Mouse (Mus musculus): ENCODE data around the gene Pde3a. TPM values are rescaled to one million over a fixed set of nuclear protein-coding genes. Genes with fewer than 3 reads are reported as not detected.

Gene Pde3a
- polyA plus RNA-seq, 1 experiment: not detected

- H3ac ChIP-seq (ENCODE audit: control insufficient read depth, insufficient read length, low read depth): no peak overlapping the region
- H3K79me2 ChIP-seq (ENCODE audit: control insufficient read depth, insufficient read depth): no peaks in the 10 kb centered on the region
- no peaks in the 10 kb centered on the region for H3K79me3 ChIP-seq (ENCODE audit: low read depth)
- H3K36me3 ChIP-seq (ENCODE audit: control insufficient read depth, insufficient read depth): no peaks in the 10 kb centered on the region
- no peaks in the 10 kb centered on the region for H3K27me3 ChIP-seq (ENCODE audit: control insufficient read depth, insufficient read depth, insufficient read length)
- no peak overlapping the region for H3K4me3 ChIP-seq (ENCODE audit: insufficient read depth, poor library complexity, severe bottlenecking)
- TF ChIP-seq MYOG (IDR thresholded peaks at IDR 0.05; ENCODE audit: control insufficient read depth, extremely low read depth, insufficient read length) (no peak), CEBPB (IDR thresholded peaks at IDR 0.05; ENCODE audit: low read depth) (no peak), CTCF (IDR thresholded peaks at IDR 0.05; ENCODE audit: control insufficient read depth, insufficient read depth, insufficient read length) (no peak), USF1 (IDR thresholded peaks at IDR 0.05; ENCODE audit: low read depth) (no peak), MAX (IDR thresholded peaks at IDR 0.05) (no peak), MYOD1 (IDR thresholded peaks at IDR 0.05; ENCODE audit: control insufficient read depth, insufficient read length, low read depth) (no peak), FOSL1 (IDR thresholded peaks at IDR 0.05; ENCODE audit: insufficient read depth, low read length, poor library complexity, severe bottlenecking) (no peak)
These were observed 118.0 kb downstream of the Pde3a start for GRCm38 (mm10) chr6:141367037-141367436.

- no peaks in the 10 kb centered on the region for H3K79me2 ChIP-seq (ENCODE audit: control insufficient read depth, insufficient read depth)
- no peaks in the 10 kb centered on the region for H3K79me3 ChIP-seq (ENCODE audit: low read depth)
- no peaks in the 10 kb centered on the region for H3K36me3 ChIP-seq (ENCODE audit: control insufficient read depth, insufficient read depth)
- TF ChIP-seq USF1 (IDR thresholded peaks at IDR 0.05; ENCODE audit: low read depth) (no peak), CEBPB (IDR thresholded peaks at IDR 0.05; ENCODE audit: low read depth) (no peak), FOSL1 (IDR thresholded peaks at IDR 0.05; ENCODE audit: insufficient read depth, low read length, poor library complexity, severe bottlenecking) (no peak), MYOD1 (IDR thresholded peaks at IDR 0.05; ENCODE audit: control insufficient read depth, insufficient read length, low read depth) (no peak), MYOG (IDR thresholded peaks at IDR 0.05; ENCODE audit: control insufficient read depth, extremely low read depth, insufficient read length) (no peak), MAX (IDR thresholded peaks at IDR 0.05) (no peak), CTCF (IDR thresholded peaks at IDR 0.05; ENCODE audit: control insufficient read depth, insufficient read depth, insufficient read length) (no peak)
- no peaks in the 10 kb centered on the region for H3K27me3 ChIP-seq (ENCODE audit: control insufficient read depth, insufficient read depth, insufficient read length)
- H3K4me3 ChIP-seq (ENCODE audit: insufficient read depth, poor library complexity, severe bottlenecking): no peak overlapping the region
- H3ac ChIP-seq (ENCODE audit: control insufficient read depth, insufficient read length, low read depth): no peak overlapping the region
These were observed 123.6 kb downstream of the Pde3a start for GRCm38 (mm10) chr6:141372697-141373096.

DNA sequence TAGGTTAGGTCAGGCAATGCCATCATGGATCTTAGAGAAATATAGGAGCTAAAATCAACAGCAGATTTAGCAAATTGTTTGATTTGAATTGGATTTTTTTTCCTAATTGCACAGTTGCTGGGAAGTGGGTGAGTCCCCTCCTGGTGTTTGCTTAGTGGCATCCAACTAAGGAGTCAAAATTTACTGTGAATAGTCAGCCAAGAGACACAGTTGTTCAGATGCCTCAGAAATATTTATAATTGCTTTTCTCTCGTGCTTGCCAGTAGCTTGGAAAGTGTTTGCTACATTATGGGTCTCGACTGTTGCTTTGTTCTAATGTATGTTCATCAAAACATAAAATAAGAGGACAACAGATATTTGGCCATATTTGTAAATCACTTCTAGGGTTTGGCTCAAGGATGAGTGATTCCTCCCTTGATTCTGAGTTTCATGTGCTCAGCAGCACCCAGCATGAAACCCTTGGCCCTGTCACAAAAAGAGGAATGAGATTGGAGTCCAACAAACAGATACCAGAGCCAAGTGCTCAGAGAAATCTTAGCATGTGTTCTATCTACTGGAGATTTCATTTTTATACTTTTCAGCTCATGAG is 125.5 kb downstream of the Pde3a start:
- Histone ChIP-seq H3K79me3 (ENCODE audit: low read depth) (no peaks in the 10 kb centered on the region), H3K79me2 (ENCODE audit: control insufficient read depth, insufficient read depth) (no peaks in the 10 kb centered on the region), H3K36me3 (ENCODE audit: control insufficient read depth, insufficient read depth) (no peaks in the 10 kb centered on the region), H3K4me3 (ENCODE audit: insufficient read depth, poor library complexity, severe bottlenecking) (no peak overlapping the region), H3K27me3 (ENCODE audit: control insufficient read depth, insufficient read depth, insufficient read length) (no peaks in the 10 kb centered on the region), H3ac (ENCODE audit: control insufficient read depth, insufficient read length, low read depth) (no peak overlapping the region)
- TF ChIP-seq CEBPB (IDR thresholded peaks at IDR 0.05; ENCODE audit: low read depth) (no peak), USF1 (IDR thresholded peaks at IDR 0.05; ENCODE audit: low read depth) (no peak), MYOD1 (IDR thresholded peaks at IDR 0.05; ENCODE audit: control insufficient read depth, insufficient read length, low read depth) (no peak), CTCF (IDR thresholded peaks at IDR 0.05; ENCODE audit: control insufficient read depth, insufficient read depth, insufficient read length) (no peak), MYOG (IDR thresholded peaks at IDR 0.05; ENCODE audit: control insufficient read depth, extremely low read depth, insufficient read length) (no peak), MAX (IDR thresholded peaks at IDR 0.05) (no peak), FOSL1 (IDR thresholded peaks at IDR 0.05; ENCODE audit: insufficient read depth, low read length, poor library complexity, severe bottlenecking) (no peak)

DNA sequence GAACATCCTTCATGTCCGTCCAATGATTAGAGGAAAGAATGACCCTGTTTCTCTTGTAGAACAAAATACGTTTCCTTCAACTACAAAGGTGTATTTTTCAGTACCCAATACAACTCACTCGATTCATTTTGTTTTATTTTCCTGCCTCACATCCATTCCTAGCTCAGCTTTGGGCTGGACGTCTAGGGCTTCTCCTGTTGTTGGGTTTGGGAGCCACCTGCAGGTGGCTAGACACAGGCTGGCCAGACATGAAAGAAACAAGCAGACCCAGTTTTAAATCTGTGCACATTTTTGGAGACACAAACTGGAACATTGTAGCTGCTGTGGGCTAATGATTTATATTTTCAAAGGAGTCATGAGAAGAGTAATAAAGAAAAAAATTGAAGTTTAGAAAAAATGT is 126.1 kb downstream of the Pde3a start:
- TF ChIP-seq CTCF (IDR thresholded peaks at IDR 0.05; ENCODE audit: control insufficient read depth, insufficient read depth, insufficient read length) (no peak), MYOD1 (IDR thresholded peaks at IDR 0.05; ENCODE audit: control insufficient read depth, insufficient read length, low read depth) (no peak), FOSL1 (IDR thresholded peaks at IDR 0.05; ENCODE audit: insufficient read depth, low read length, poor library complexity, severe bottlenecking) (no peak), MYOG (IDR thresholded peaks at IDR 0.05; ENCODE audit: control insufficient read depth, extremely low read depth, insufficient read length) (no peak), USF1 (IDR thresholded peaks at IDR 0.05; ENCODE audit: low read depth) (no peak), MAX (IDR thresholded peaks at IDR 0.05) (no peak), CEBPB (IDR thresholded peaks at IDR 0.05; ENCODE audit: low read depth) (no peak)
- Histone ChIP-seq H3ac (ENCODE audit: control insufficient read depth, insufficient read length, low read depth) (no peak overlapping the region), H3K27me3 (ENCODE audit: control insufficient read depth, insufficient read depth, insufficient read length) (no peaks in the 10 kb centered on the region), H3K36me3 (ENCODE audit: control insufficient read depth, insufficient read depth) (no peaks in the 10 kb centered on the region), H3K4me3 (ENCODE audit: insufficient read depth, poor library complexity, severe bottlenecking) (no peak overlapping the region), H3K79me3 (ENCODE audit: low read depth) (no peaks in the 10 kb centered on the region), H3K79me2 (ENCODE audit: control insufficient read depth, insufficient read depth) (no peaks in the 10 kb centered on the region)

DNA sequence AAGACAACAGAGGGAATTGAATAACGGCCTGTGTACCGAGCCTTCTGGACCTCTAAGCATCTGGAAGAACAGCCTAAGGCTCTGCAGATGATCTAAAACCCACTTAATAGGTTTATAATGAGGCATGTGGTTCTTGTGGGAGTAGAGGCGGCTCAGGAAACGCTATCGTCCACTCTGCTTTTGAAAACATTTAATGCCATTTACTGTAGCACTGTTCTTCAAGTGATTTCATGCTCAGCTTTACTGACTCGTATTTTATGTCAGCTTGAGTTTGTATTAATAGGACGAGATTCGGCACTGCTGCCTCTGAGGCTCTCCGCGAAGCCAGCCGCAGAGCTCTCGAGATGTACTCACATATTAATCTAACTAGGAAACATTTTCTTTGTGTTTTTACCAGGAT is 131.9 kb downstream of the Pde3a start:
- H3K36me3 ChIP-seq (ENCODE audit: control insufficient read depth, insufficient read depth): no peaks in the 10 kb centered on the region
- no peaks in the 10 kb centered on the region for H3K27me3 ChIP-seq (ENCODE audit: control insufficient read depth, insufficient read depth, insufficient read length)
- H3K4me3 ChIP-seq (ENCODE audit: insufficient read depth, poor library complexity, severe bottlenecking): no peak overlapping the region
- H3K79me3 ChIP-seq (ENCODE audit: low read depth): no peaks in the 10 kb centered on the region
- no peak for TF ChIP-seq CTCF (IDR thresholded peaks at IDR 0.05; ENCODE audit: control insufficient read depth, insufficient read depth, insufficient read length)
- no peak for TF ChIP-seq MYOD1 (IDR thresholded peaks at IDR 0.05; ENCODE audit: control insufficient read depth, insufficient read length, low read depth)
- TF ChIP-seq MAX (IDR thresholded peaks at IDR 0.05): no peak
- TF ChIP-seq CEBPB (IDR thresholded peaks at IDR 0.05; ENCODE audit: low read depth): no peak
- TF ChIP-seq MYOG (IDR thresholded peaks at IDR 0.05; ENCODE audit: control insufficient read depth, extremely low read depth, insufficient read length): no peak
- TF ChIP-seq FOSL1 (IDR thresholded peaks at IDR 0.05; ENCODE audit: insufficient read depth, low read length, poor library complexity, severe bottlenecking): no peak
- no peak for TF ChIP-seq USF1 (IDR thresholded peaks at IDR 0.05; ENCODE audit: low read depth)
- no peaks in the 10 kb centered on the region for H3K79me2 ChIP-seq (ENCODE audit: control insufficient read depth, insufficient read depth)
- H3ac ChIP-seq (ENCODE audit: control insufficient read depth, insufficient read length, low read depth): no peak overlapping the region
